Mouse (Mus musculus) stomach, embryonic 14.5 days (tissue): ENCODE data around the gene Cdh23. TPM values are rescaled to one million over a fixed set of nuclear protein-coding genes. Genes with fewer than 3 reads are reported as not detected.
"Not testable (repeated sequence)": the region's sequence is repeated elsewhere in the genome, so short reads cannot be mapped to it uniquely, and the experiment has no call there.

Source experiments
- ATAC-seq: fragments of 200-750 bp; cut with Nextera tagmentation; 2 replicates; pipeline ENCODE4 v1.8.0; 2017; ENCODE audit warnings: low read depth, moderate TSS enrichment; ENCODE audit not compliant: insufficient number of reproducible peaks, insufficient read depth, low FRiP score
- H3K27ac ChIP-seq: fragments of 300-500 bp; sonication (generic); 2 replicates; pipeline ENCODE4 v1.5.1; 2014; ENCODE audit warnings: mild to moderate bottlenecking, low read length, moderate library complexity, mixed read lengths
- H3K27me3 ChIP-seq: fragments of 300-500 bp; sonication (generic); 2 replicates; pipeline ENCODE4 v1.6.1; 2014; ENCODE audit warnings: low read length, control low read depth, mixed read lengths; ENCODE audit not compliant: control insufficient read depth, insufficient read depth
- H3K36me3 ChIP-seq: fragments of 300-500 bp; sonication (generic); 2 replicates; pipeline ENCODE4 v1.6.1; 2014; ENCODE audit warnings: mild to moderate bottlenecking, control low read depth, low read length, moderate library complexity, mixed read lengths; ENCODE audit not compliant: control insufficient read depth, insufficient read depth
- H3K4me1 ChIP-seq: fragments of 300-500 bp; sonication (generic); 2 replicates; pipeline ENCODE4 v1.6.1; 2014; ENCODE audit warnings: low read length, control low read depth, mixed read lengths; ENCODE audit not compliant: control insufficient read depth, insufficient read depth
- H3K4me2 ChIP-seq: fragments of 300-500 bp; sonication (generic); replicated peaks from 2 replicates; pipeline ENCODE4 v1.6.1; 2014; ENCODE audit warnings: low read depth, low read length, control low read depth
- H3K4me3 ChIP-seq: fragments of 300-500 bp; sonication (generic); 2 replicates; pipeline ENCODE4 v1.5.1; 2014; ENCODE audit warnings: low read depth, low read length, control low read depth
- H3K9ac ChIP-seq: fragments of 300-500 bp; sonication (generic); replicated peaks from 2 replicates; pipeline ENCODE4 v1.6.1; 2014; ENCODE audit warnings: low read depth, mild to moderate bottlenecking, control low read depth, low read length, moderate library complexity, mixed read lengths
- H3K9me3 ChIP-seq: fragments of 300-500 bp; sonication (generic); 2 replicates; pipeline ENCODE4 v1.6.1; 2016; ENCODE audit warnings: low read depth, low read length, control low read depth; ENCODE audit not compliant: control insufficient read depth
- WGBS: fragments of 180-500 bp; shearing (Covaris S2); extraction: QIAGEN DNeasy Blood & Tissue Kit; methylation state at CpG from one replicate; pipeline ENCODE4 v1.1.7; 2014; 5-methylcytosine and 5-hydroxymethylcytosine counted together
- polyA plus RNA-seq: library from polyadenylated mRNA; unstranded; fragments of >200 nt; fragmentation: Nextera tagmentation; extraction: Ambion mirVana; gene quantifications from 2 replicates; pipeline ENCODE4 v1.2.1, GENCODE M21; 2014

The Cdh23 gene
- polyA plus RNA-seq, 1 experiment from 2014 or later, result 0.71 TPM

DNA sequence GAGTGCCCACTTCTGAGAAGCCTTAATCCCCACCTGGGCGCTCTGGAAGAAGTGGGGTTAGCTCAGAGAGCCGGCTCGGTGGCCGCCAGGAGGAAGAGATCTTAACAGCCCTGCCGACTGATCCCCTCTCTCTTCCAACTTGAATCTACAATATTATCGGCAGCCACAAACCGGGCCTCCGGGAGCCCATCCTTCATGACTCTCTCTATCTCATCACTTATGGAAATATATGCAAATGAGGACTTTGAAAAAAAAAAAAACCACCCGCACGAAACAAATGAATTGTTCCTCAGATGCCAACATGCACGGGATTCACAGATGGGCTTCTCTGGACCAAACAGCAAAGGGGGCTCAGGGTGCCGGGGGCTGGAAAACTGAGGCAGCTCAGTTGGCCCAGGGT, 25.4 kb upstream of the Cdh23 start:
- Histone ChIP-seq H3K4me1 (no peaks in the 10 kb centered on the region), H3K9me3 (no peaks in the 10 kb centered on the region), H3K9ac (no peak overlapping the region), H3K4me2 (no peak overlapping the region), H3K27ac (no peak overlapping the region), H3K4me3 (no peak overlapping the region), H3K27me3 (no peaks in the 10 kb centered on the region), H3K36me3 (no peaks in the 10 kb centered on the region)
- ATAC-seq, result no peak
- 67% methylated on average over 12 of the region's 12 CpGs for WGBS

DNA sequence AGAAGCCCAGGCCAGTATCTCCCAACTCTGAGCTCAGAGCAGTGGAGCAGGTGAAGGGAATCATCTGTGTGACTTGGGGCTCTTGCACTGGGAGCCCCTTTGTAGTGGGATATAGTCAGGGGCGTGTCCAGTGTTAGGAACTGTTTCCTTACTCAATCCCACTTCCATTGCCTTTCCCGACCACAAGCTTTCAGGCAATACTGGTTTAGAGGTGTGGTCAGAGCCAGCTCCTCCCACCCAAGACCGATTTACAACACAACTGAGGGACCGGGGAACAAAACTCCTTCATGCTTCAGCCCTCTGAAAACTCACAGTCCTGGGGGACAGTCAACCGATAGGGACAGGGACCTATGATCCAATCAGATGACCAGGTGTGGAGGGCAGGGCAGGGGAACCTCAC, 24.2 kb upstream of the Cdh23 start:
- Histone ChIP-seq H3K27me3 (no peaks in the 10 kb centered on the region), H3K9ac (no peak overlapping the region), H3K4me3 (no peak overlapping the region), H3K9me3 (no peaks in the 10 kb centered on the region), H3K27ac (no peak overlapping the region), H3K36me3 (peaks cover 8% of the 10 kb centered on the region), H3K4me1 (no peaks in the 10 kb centered on the region), H3K4me2 (no peak overlapping the region)
- no peak for ATAC-seq
- WGBS, result 77% methylated on average over 5 of the region's 5 CpGs

- no peak for ATAC-seq
- peaks cover 10% of the 10 kb centered on the region for H3K36me3 ChIP-seq
These were observed 22.2 kb upstream of the Cdh23 start for GRCm38 (mm10) chr10:60718491-60718890.

GRCm38 (mm10) chr10:60716449-60716848, 20.2 kb upstream of the Cdh23 start:
- no peaks in the 10 kb centered on the region for H3K4me1 ChIP-seq
- 90% methylated on average over 3 of the region's 3 CpGs for WGBS
- peaks cover 10% of the 10 kb centered on the region for H3K36me3 ChIP-seq
- H3K4me3 ChIP-seq, result no peak overlapping the region
- no peak overlapping the region for H3K9ac ChIP-seq
- no peaks in the 10 kb centered on the region for H3K9me3 ChIP-seq
- no peak for ATAC-seq
- H3K4me2 ChIP-seq, result no peak overlapping the region
- H3K27me3 ChIP-seq, result no peaks in the 10 kb centered on the region
- no peak overlapping the region for H3K27ac ChIP-seq

More at GRCm38 (mm10) chr10:60718491-60718890, 22.2 kb upstream of the Cdh23 start:
- WGBS, result 87% methylated on average over 2 of the region's 2 CpGs
- no peaks in the 10 kb centered on the region for H3K4me1 ChIP-seq
- H3K4me3 ChIP-seq, result no peak overlapping the region
- H3K9me3 ChIP-seq, result no peaks in the 10 kb centered on the region
- no peaks in the 10 kb centered on the region for H3K27me3 ChIP-seq
- H3K9ac ChIP-seq, result no peak overlapping the region
- no peak overlapping the region for H3K27ac ChIP-seq
- H3K4me2 ChIP-seq, result no peak overlapping the region

GRCm38 (mm10) chr10:60712299-60712698, 16.0 kb upstream of the Cdh23 start:
- H3K27ac ChIP-seq, H3K4me3 ChIP-seq, H3K36me3 ChIP-seq, ATAC-seq, H3K9ac ChIP-seq, H3K4me1 ChIP-seq, H3K9me3 ChIP-seq, H3K27me3 ChIP-seq, H3K4me2 ChIP-seq: not testable (repeated sequence)
- WGBS, result 58% methylated on average over 7 of the region's 8 CpGs

DNA sequence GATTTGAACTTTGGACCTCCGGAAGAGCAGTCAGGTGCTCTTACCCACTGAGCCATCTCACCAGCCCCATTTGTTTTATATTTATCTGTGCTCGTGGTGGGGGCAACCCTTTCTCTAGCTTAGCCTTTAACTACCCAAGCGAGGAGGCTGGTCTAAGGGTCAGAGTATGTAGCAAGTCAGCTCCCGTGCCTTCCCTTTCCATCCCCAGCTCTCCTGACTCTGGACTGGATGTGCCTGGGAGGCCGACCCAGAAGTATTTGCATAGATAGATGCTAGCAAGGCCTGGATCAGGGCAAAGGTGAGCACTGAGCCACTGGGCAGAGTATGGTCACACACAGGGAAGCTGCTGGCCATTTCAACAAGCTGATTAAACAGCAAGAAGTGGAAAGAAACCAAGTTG, 12.5 kb upstream of the Cdh23 start:
- H3K4me2 ChIP-seq, result no peak overlapping the region
- H3K4me3 ChIP-seq, result no peak overlapping the region
- no peaks in the 10 kb centered on the region for H3K36me3 ChIP-seq
- no peak overlapping the region for H3K9ac ChIP-seq
- no peaks in the 10 kb centered on the region for H3K9me3 ChIP-seq
- H3K4me1 ChIP-seq, result no peaks in the 10 kb centered on the region
- 84% methylated on average over 5 of the region's 5 CpGs for WGBS
- no peak for ATAC-seq
- H3K27ac ChIP-seq, result no peak overlapping the region
- no peaks in the 10 kb centered on the region for H3K27me3 ChIP-seq

DNA sequence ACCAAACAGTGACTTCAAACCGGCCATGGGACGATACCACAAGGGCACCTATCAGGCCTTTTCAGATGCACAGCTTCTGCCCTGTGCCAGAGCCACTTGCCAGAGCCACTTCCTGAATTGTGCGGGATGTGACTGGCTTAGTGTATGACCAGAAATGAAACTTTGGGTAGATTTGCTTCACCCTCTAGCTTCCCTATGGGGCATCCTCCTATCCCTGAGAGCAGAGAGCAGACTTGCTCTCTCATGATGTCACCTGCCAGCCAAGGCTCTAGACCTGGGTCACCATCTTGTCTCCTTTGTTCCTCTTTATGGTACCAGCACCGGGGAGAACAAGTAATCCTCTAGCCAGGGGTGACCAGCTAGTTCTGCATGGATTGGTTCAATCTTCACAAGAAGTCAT, 10.0 kb upstream of the Cdh23 start:
- no peak overlapping the region for H3K9ac ChIP-seq
- no peak for ATAC-seq
- WGBS, result 90% methylated on average over 4 of the region's 4 CpGs
- no peak overlapping the region for H3K4me3 ChIP-seq
- no peak overlapping the region for H3K27ac ChIP-seq
- H3K36me3 ChIP-seq, result no peaks in the 10 kb centered on the region
- no peaks in the 10 kb centered on the region for H3K27me3 ChIP-seq
- no peak overlapping the region for H3K4me2 ChIP-seq
- no peaks in the 10 kb centered on the region for H3K9me3 ChIP-seq
- H3K4me1 ChIP-seq, result no peaks in the 10 kb centered on the region

GRCm38 (mm10) chr10:60705134-60705533, 8.8 kb upstream of the Cdh23 start:
- no peaks in the 10 kb centered on the region for H3K9me3 ChIP-seq
- ATAC-seq, result no peak
- no peaks in the 10 kb centered on the region for H3K36me3 ChIP-seq
- H3K27ac ChIP-seq, result no peak overlapping the region
- no peak overlapping the region for H3K4me2 ChIP-seq
- no peaks in the 10 kb centered on the region for H3K4me1 ChIP-seq
- H3K27me3 ChIP-seq, result no peaks in the 10 kb centered on the region
- no peak overlapping the region for H3K9ac ChIP-seq
- WGBS, result 52% methylated on average over 2 of the region's 2 CpGs
- no peak overlapping the region for H3K4me3 ChIP-seq

DNA sequence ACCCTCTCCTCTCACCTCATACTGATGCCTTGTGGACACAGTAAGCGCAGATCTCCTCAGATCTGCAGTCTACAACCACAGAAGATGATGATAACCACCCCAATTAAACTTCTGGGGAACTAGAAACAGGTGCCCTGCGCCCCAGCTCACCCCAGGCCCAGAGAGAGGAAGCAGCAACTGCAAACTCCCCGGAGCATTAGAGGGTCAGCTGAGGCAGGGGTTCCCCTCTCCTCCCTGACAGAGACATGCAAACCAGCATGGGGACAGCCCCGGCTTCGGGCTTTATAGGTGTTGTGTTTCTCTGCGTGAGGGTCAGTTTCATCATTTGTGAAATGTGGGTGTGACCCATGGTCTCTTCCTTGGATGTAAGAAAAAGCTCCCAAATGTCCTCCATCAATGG, 1.5 kb upstream of the Cdh23 start:
- no peaks in the 10 kb centered on the region for H3K9me3 ChIP-seq
- ATAC-seq, result no peak
- H3K27me3 ChIP-seq, result no peaks in the 10 kb centered on the region
- H3K9ac ChIP-seq, result no peak overlapping the region
- H3K4me1 ChIP-seq, result no peaks in the 10 kb centered on the region
- no peak overlapping the region for H3K4me3 ChIP-seq
- 82% methylated on average over 6 of the region's 6 CpGs for WGBS
- H3K36me3 ChIP-seq, result no peaks in the 10 kb centered on the region
- H3K27ac ChIP-seq, result no peak overlapping the region
- H3K4me2 ChIP-seq, result no peak overlapping the region
